Mouse (Mus musculus) frontal cortex, postnatal 10 days (tissue): ENCODE data around the gene Rasl10a.
"Not testable (repeated sequence)": the region's sequence is repeated elsewhere in the genome, so short reads cannot be mapped to it uniquely, and the experiment has no call there.

Source experiments
- DNase-seq, 2 experiments: peaks; one replicate each; pipeline ENCODE4 v3.0.0; 2022; ENCODE audit warnings: low spot score in 2 of 2, mixed read lengths in 1 of 2

Gene Rasl10a

GRCm38 (mm10) chr11:5074882-5075281 lies 17.0 kb downstream of the Rasl10a start:
- no peak for DNase-seq

- DNase-seq = no peak
These were observed 17.8 kb downstream of the Rasl10a start for GRCm38 (mm10) chr11:5075760-5076159.

- not testable (repeated sequence) for DNase-seq
These were observed 18.9 kb downstream of the Rasl10a start for GRCm38 (mm10) chr11:5076843-5077242.

GRCm38 (mm10) chr11:5089147-5089546 lies 31.2 kb downstream of the Rasl10a start:
- no peak for DNase-seq

GRCm38 (mm10) chr11:5091706-5092105 lies 33.8 kb downstream of the Rasl10a start:
- DNase-seq = no peak

GRCm38 (mm10) chr11:5095877-5096276 lies 37.9 kb downstream of the Rasl10a start:
- no peak for DNase-seq

GRCm38 (mm10) chr11:5096480-5097020 lies 38.6 kb downstream of the Rasl10a start:
- DNase-seq = no peak

GRCm38 (mm10) chr11:5098035-5098735 lies 40.3 kb downstream of the Rasl10a start:
- DNase-seq = no peak

- DNase-seq = peak; percentile 95 to 97
These were observed 41.0 kb downstream of the Rasl10a start, which contains the start of the genes Rhbdd3 and Ewsr1 for GRCm38 (mm10) chr11:5098736-5099542. Gene Rhbdd3, plus strand, starts transcription at chr11:5098926. Gene Ewsr1, minus strand, starts transcription at chr11:5099266.

GRCm38 (mm10) chr11:5099576-5100183 lies 41.8 kb downstream of the Rasl10a start:
- DNase-seq = peak in 1 of 2 experiments; percentile 77

- DNase-seq = no peak
These were observed 42.4 kb downstream of the Rasl10a start for GRCm38 (mm10) chr11:5100283-5100682.

GRCm38 (mm10) chr11:5100801-5101200 lies 42.9 kb downstream of the Rasl10a start:
- DNase-seq = no peak

GRCm38 (mm10) chr11:5101641-5102040 lies 43.7 kb downstream of the Rasl10a start:
- DNase-seq = no peak

GRCm38 (mm10) chr11:5102384-5102783 lies 44.5 kb downstream of the Rasl10a start:
- DNase-seq = no peak

- no peak for DNase-seq
These were observed 46.1 kb downstream of the Rasl10a start for GRCm38 (mm10) chr11:5103986-5104509.

- DNase-seq = no peak
These were observed 51.5 kb downstream of the Rasl10a start for GRCm38 (mm10) chr11:5109441-5109840.
